Mouse (Mus musculus) stomach, postnatal 0 days (tissue): ENCODE measurements around the gene Cds2.

Source experiments
- CTCF ChIP-seq: IDR thresholded peaks from 2 replicates; pipeline ENCODE4 v1.5.1; 2016; ENCODE audit warnings: antibody characterized with exemption, low read depth, mild to moderate bottlenecking, moderate library complexity
- EP300 ChIP-seq: optimal IDR thresholded peaks from 2 replicates; pipeline ENCODE3; 2016; ENCODE audit warnings: antibody characterized with exemption

DNA sequence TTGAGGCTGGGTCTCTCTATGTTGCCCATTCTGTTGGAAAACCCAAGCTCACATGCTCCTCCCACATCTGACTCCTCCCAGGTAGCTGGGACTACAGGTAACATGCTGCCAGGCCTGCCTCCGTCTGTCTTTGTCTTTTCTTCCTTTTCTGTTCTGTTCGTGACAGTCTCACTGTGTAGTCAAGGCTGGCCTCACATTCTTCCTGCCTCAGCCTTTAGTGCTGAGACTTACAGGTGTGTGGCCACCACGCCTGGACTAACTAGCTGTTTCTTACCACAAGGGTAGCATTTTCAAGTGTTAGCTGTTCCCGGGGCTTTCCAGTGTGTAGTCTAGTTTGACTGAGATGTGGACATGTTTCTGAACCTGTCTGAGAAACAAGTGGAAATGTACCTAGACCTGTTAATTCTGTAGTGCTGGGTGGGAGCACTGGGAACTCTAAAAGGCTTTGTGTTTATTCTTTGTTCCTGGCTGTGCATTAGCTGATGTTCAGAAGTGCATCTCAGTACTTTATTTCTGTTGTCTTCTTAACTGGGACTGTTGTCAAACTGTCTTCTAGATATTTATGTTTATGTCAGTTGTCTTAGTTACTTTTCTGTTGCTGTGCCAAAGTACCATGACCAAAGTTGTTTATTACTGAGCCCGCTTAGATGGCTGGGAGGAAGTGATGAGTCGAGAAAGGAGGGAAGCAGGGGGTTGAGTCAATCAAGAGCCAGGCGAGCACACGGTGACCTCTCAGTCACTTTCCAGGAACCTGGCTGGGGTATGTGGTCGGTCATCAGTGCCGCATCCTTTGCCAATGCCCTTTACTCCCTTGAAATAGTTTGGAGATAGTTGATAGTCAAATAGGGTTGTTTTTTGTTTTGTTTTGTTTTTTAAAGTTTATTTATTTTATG, 18.9 kb downstream of the Cds2 start:
- TF ChIP-seq CTCF = no peak
- TF ChIP-seq EP300 = no peak
